Comparison of ENCODE assay signal across 15 mouse cellular contexts in genomic region chr13:79784991-79785666, GRCm38 (mm10).
DNase-seq lines count a peak whose midpoint lies in the region; ATAC-seq lines count a peak whose summit lies in the region.
"Had no signal": no experiment of that assay in that cellular context is flagged by ENCODE, and none has a peak within 500 bp of the region (broad histone marks: within the 10 kb centered on the region; RNA-seq: fewer than 3 reads in every experiment).

No protein-coding gene starts in this region.

- WGBS in forebrain, embryonic 16.5 days, result 29% methylated on average over 1 of the region's 1 CpGs

- H3K4me3 ChIP-seq in forebrain, embryonic 16.5 days (replicated peaks; ENCODE audit: low read length), result no peak overlapping the region
- H3K4me3 ChIP-seq: hindbrain, embryonic 13.5 days had no signal

- no peak overlapping the region for H3K4me2 ChIP-seq in forebrain, embryonic 16.5 days (ENCODE audit: low read length)
- H3K4me2 ChIP-seq: hindbrain, embryonic 13.5 days had no signal

- H3K9ac ChIP-seq in forebrain, embryonic 16.5 days (replicated peaks; ENCODE audit: low read depth, low read length), result no peak overlapping the region
- H3K9ac ChIP-seq: hindbrain, embryonic 13.5 days; liver, postnatal 0 days had no signal

- DNase-seq in layer of hippocampus, adult 9-11 months, result peak; percentile 8
- no peak for DNase-seq in layer of hippocampus, adult 9-10 months (ENCODE audit: low spot score)
- peak; percentile 41 to 66 for DNase-seq in left cerebral cortex, adult 18-20 months (ENCODE audit: low spot score in 2 of 2)
- DNase-seq in right cerebral cortex, postnatal 14 days, result peak; percentile 34
- DNase-seq in testis, postnatal 14 days (ENCODE audit: low spot score), result no peak
- no peak for DNase-seq in heart, adult 8-10 months (ENCODE audit: low spot score)
- no peak for DNase-seq in liver
- DNase-seq: adrenal gland, postnatal 14 days; gastrocnemius, postnatal 10 days; kidney, adult 11 months; kidney, postnatal 4 days; liver, postnatal 0 days; thymus, postnatal 36 days had no signal

- H3K27me3 ChIP-seq in forebrain, embryonic 16.5 days (replicated peaks; ENCODE audit: control insufficient read depth, insufficient read depth, low read length), result no peaks in the 10 kb centered on the region
- H3K27me3 ChIP-seq: hindbrain, embryonic 13.5 days had no signal

- H3K27ac ChIP-seq in forebrain, embryonic 16.5 days (ENCODE audit: low read length), result no peak overlapping the region
- H3K27ac ChIP-seq: hindbrain, embryonic 13.5 days had no signal

- no peaks in the 10 kb centered on the region for H3K36me3 ChIP-seq in forebrain, embryonic 16.5 days (ENCODE audit: control insufficient read depth, insufficient read depth)
- H3K36me3 ChIP-seq: hindbrain, embryonic 13.5 days had no signal

- peaks cover 3% of the 10 kb centered on the region; the same call in 1 of the 2 replicates for H3K9me3 ChIP-seq in forebrain, embryonic 16.5 days (ENCODE audit: control insufficient read depth, low read length)

- no peaks in the 10 kb centered on the region for H3K4me1 ChIP-seq in forebrain, embryonic 16.5 days (replicated peaks; ENCODE audit: control insufficient read depth, insufficient read depth, low read length)
- H3K4me1 ChIP-seq: hindbrain, embryonic 13.5 days had no signal

- peak; percentile 97 for ATAC-seq in forebrain, embryonic 16.5 days
- ATAC-seq: liver, postnatal 0 days had no signal

Comparison
In these comparisons a context has a peak if more than half of its experiments do, and no peak if none do; other contexts are left out.
1. DNase-seq: peak in layer of hippocampus, adult 9-11 months (single experiment), left cerebral cortex, adult 18-20 months (2 of 2) and right cerebral cortex, postnatal 14 days (single experiment); none in layer of hippocampus, adult 9-10 months (single experiment), testis, postnatal 14 days (single experiment), heart, adult 8-10 months (single experiment) and liver (single experiment).